35 mouse cellular contexts compared by ENCODE assay signal in the genomic region with DNA sequence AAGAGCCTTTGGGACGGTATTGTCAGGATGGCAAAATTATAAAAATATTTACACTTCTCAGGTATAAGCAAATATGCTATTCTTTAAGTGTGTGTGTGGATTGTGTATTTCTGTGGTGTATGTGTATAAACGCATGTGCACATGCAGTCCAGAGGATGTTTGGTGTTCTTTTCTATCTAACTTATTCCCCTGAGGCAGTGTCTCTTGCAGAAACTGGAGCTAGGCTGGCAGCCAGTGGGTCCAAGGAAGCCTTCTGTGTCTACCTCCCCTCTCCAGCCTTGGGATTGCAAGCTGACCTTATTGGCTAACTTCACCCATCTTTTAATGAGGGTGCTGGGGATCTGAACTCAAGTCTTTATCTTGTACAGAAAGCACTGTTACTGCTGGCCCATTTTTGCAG.
"Had no signal": no experiment of that assay in that cellular context is flagged by ENCODE, and none has a peak within 500 bp of the region (broad histone marks: within the 10 kb centered on the region; RNA-seq: fewer than 3 reads in every experiment).

No protein-coding gene starts in this region.

- H3K27ac ChIP-seq: heart, embryonic 10.5 days; heart, embryonic 13.5 days; heart, embryonic 15.5 days; hindbrain, embryonic 10.5 days; hindbrain, embryonic 12.5 days; hindbrain, embryonic 13.5 days; hindbrain, embryonic 14.5 days; hindbrain, embryonic 15.5 days; hindbrain, postnatal 0 days; intestine, embryonic 15.5 days; kidney, embryonic 15.5 days; kidney, postnatal 0 days; layer of hippocampus, adult 2 months; left cerebral cortex, adult 2 months had no signal

- H3K36me3 ChIP-seq: heart, embryonic 10.5 days; heart, embryonic 12.5 days; heart, embryonic 13.5 days; heart, embryonic 15.5 days; hindbrain, embryonic 10.5 days; hindbrain, embryonic 12.5 days; hindbrain, embryonic 13.5 days; hindbrain, embryonic 15.5 days; intestine, embryonic 15.5 days; kidney, embryonic 15.5 days had no signal

- DNase-seq: heart, postnatal 10 days; heart, postnatal 14 days; heart, postnatal 36 days; heart, postnatal 4 days; kidney, adult 11 months; kidney, adult 18-20 months; kidney, adult 2 months; kidney, adult 8-10 months; kidney, adult 9 months; kidney, postnatal 10 days; kidney, postnatal 14 days; kidney, postnatal 25 days; kidney, postnatal 36 days; kidney, postnatal 4 days; layer of hippocampus, adult 9-11 months; layer of hippocampus, postnatal 36 days had no signal

- H3K9ac ChIP-seq: heart, embryonic 12.5 days; heart, embryonic 13.5 days; heart, embryonic 15.5 days; hindbrain, embryonic 12.5 days; hindbrain, embryonic 13.5 days; hindbrain, embryonic 14.5 days; hindbrain, embryonic 15.5 days; intestine, embryonic 15.5 days; kidney, embryonic 15.5 days had no signal

- H3K27me3 ChIP-seq: heart, embryonic 12.5 days; heart, embryonic 13.5 days; heart, embryonic 15.5 days; hindbrain, embryonic 12.5 days; hindbrain, embryonic 13.5 days; hindbrain, embryonic 15.5 days; intestine, embryonic 15.5 days; kidney, embryonic 15.5 days had no signal

- H3K9me3 ChIP-seq: heart, embryonic 10.5 days; heart, embryonic 12.5 days; heart, embryonic 13.5 days; heart, embryonic 15.5 days; hindbrain, embryonic 10.5 days; hindbrain, embryonic 12.5 days; hindbrain, embryonic 13.5 days; hindbrain, embryonic 15.5 days; intestine, embryonic 15.5 days; kidney, embryonic 15.5 days had no signal

- ATAC-seq: hindbrain, embryonic 16.5 days; hindbrain, postnatal 0 days; inflammation-experienced regulatory T-cells, adult 6 months; intestine, embryonic 15.5 days; intestine, embryonic 16.5 days; intestine, postnatal 0 days had no signal

- H3K4me3 ChIP-seq: heart, embryonic 10.5 days; heart, embryonic 12.5 days; heart, embryonic 13.5 days; heart, embryonic 15.5 days; hindbrain, embryonic 10.5 days; hindbrain, embryonic 12.5 days; hindbrain, embryonic 13.5 days; hindbrain, embryonic 15.5 days; intestine, embryonic 15.5 days; kidney, embryonic 15.5 days; layer of hippocampus, adult 2 months; left cerebral cortex, adult 2 months had no signal

- H3K4me2 ChIP-seq: heart, embryonic 12.5 days; heart, embryonic 13.5 days; heart, embryonic 15.5 days; hindbrain, embryonic 12.5 days; hindbrain, embryonic 13.5 days; hindbrain, embryonic 14.5 days; hindbrain, embryonic 15.5 days; intestine, embryonic 15.5 days; kidney, embryonic 15.5 days had no signal

- H3K4me1 ChIP-seq: intestine, embryonic 15.5 days had no signal
